Mouse (Mus musculus): Measurements from ENCODE around the gene Syt11.
A peak's percentile ranks its signal among the peaks of the same experiment; 100 is the strongest.
"Not testable (repeated sequence)": the region's sequence is repeated elsewhere in the genome, so short reads cannot be mapped to it uniquely, and the experiment has no call there.

Syt11 gene

DNA sequence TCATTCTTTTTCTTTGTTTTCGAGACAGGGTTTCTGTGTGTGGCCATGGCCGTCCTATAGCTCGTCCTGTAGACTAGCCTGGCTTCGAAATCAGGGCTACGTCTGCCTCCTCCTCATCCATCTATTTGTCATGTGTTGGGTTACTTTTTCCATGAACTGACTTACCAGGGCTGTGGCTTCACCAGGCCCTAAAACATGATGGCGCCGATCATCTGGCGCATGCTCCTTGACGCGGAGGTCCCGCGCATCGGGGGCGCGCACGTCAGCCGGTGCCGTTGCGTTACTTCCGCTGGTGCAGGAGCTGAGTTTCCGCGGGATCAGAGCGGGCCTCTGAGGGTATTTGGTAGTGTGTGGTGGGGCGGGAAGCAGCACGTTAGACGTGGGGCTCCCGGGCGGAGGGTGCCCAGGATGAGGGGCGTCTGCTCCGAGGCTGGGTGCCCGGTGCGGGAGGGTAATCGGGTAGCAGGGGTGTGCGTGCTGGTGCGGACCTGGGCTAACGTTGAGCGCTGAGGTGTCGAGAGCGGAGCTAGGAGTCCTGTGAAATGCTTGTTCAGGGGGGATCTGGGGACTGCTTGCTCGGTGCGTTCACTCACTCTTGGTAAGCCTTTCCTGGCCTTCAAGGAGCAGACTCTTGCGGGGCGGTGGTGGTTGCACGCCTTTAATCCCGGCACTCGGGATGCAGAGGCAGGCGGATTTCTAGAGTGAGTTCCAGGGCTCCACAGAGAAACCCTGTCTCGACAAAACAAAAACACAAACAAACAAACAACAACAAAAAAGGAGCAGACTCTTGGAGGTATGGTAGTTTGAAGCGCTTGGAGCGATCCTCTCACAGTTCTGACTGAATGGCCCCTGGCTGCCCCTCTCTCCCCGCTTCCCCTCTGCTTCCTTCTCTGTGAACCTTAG is at the start of gene Syt11:
Gene Syt11 (minus strand): TSS at position 226 of the 903 bp plus-strand sequence.
- peak; percentile 45 for DNase-seq (ENCODE audit: low spot score)

DNA sequence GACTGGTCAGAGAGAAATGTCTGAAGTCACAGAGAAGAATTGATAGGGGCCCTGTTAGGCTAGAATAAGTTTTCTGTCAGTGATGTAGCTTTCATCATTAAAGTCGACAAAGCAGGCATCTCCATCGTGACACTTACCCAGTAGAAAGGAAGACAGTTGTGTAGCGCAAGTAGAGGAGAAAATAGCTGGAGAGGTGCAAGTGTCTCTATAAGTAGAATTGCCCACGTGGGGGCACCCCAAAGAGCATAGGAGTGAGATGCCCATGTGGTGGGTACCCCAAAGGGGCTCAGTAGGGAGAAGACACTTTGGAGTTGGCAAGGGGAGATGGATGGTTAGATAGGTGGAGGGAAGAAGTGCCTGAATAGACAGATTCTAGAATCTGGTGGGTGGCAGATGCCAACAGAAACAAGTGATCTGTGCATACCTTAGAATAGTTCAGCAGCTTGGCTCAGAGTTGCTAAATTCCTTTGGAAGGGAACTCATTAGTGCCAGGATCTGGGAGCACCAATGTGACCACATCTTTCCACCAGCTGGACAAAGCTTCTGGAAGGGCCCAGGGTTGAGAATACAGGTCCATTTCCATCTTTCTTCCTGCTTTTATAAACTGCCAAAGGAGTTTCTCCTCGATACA is 29.1 kb upstream of the Syt11 start:
- no peak for DNase-seq (ENCODE audit: low spot score)

DNA sequence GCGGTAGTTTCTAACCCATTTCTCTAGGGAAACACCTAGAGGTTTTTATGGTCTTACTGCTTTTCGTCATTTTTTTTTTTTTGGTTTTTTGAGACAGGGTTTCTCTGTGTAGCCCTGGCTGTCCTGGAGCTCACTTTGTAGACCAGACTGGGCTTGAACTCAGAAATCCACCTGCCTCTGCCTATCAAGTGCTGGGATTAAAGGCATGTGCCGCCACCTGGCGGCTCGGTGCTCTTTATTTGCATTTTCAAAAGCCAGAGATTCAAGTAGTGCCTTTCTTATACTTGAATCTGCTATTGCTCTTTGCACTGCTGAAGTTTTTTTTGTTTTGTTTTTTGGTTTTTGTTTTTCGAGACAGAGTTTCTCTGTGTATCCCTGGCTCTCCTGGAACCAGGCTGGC is 22.5 kb upstream of the Syt11 start:
- DNase-seq (ENCODE audit: low spot score) = not testable (repeated sequence)

DNA sequence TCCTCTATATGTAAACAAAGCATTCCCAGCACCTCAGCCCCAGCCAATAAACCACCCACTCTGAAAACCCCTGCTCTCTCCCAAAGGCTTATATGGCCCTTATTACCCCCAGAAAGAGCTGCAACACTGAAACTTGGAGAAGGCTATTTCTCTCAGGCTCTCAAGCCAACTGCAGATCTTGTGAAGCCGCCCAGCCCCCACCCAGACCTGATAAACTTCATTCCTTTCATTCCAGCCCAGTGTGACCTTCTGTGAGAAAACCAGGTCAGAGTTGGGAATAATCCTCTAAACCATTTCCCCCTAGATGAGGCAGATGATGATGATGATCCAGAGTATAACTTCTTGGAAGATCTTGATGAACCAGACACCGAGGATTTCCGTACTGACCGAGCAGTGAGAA is 13.1 kb upstream of the Syt11 start:
- DNase-seq (ENCODE audit: low spot score) = not testable (repeated sequence)

DNA sequence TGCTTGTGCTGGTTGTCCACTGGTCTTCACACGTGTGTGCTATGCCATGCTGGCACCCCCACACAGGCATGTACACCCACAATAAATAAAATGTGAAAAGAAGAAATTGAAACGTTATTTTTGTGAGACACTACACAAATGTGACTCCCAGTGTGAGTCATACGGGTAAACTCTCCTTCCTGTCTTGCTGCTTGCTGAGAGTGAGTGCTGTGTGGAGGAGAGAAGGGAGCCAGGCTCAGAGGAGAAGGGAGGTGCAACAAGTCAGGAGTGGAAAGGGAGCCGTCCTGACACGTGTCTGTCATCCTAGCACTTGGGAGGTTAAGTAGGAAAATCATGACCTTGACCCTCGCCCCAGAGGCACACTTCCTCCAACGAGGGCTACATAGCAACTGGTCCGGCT is 11.8 kb upstream of the Syt11 start:
- not testable (repeated sequence) for DNase-seq (ENCODE audit: low spot score)

DNA sequence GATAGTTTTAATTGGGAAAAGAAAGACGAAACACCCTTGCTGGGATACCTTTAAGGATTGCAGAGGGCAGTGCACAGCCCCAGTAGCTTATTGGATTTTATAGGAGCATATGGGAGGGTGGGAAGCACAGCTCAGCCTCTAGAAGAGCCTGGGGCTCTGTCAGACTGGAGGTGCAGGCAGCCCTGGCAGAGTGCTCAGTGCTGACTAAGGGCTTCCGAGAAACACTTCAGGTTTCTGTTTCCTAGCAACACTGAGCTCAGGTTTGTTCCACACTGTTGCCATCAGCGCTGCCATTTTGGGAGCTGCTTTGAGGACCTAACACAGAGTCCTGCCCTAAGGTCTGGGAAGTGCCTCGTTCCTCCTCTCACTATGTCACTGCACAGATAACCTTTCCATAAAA is 11.4 kb upstream of the Syt11 start:
- DNase-seq (ENCODE audit: low spot score) = not testable (repeated sequence)

DNA sequence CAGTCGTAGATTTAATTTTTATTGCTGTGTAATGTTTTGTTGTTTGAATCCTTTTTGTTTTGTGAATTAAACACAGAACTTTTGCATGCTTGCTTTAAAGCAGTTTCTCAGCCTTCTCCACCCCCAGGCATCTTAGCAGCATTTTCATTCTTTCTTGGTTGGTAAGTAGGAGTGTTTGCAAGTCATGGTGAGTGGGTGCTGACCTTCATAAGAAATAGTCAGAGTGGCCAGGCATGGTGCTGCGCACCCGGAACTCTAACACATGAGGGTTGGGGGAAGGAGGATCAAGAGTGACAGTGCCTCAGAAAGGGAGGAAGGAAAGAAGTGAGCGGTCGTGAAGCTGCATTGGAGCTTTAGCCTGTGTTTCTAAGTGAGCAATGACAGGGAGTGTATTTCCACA is 9.9 kb upstream of the Syt11 start:
- no peak for DNase-seq (ENCODE audit: low spot score)

DNA sequence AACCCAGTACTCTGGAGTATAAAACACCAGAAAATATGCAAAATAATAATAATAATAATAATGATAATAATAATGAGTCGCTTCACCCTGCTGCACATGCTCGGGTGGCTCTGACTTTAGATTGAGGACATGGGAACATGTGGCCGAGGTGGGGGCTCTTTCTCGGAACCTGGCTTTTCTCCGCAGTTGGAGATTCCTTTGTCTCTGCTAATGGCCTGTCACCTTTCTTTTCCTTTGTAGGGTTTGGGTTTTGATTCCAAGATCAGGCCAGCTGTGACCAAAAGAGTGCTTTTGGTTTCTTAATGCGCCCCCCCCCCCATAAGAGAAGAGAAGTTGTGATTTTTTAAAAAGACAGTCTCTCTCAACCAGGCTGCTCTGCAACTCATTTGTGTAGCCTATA is 1.8 kb downstream of the Syt11 start:
- DNase-seq (ENCODE audit: low spot score) = not testable (repeated sequence)

DNA sequence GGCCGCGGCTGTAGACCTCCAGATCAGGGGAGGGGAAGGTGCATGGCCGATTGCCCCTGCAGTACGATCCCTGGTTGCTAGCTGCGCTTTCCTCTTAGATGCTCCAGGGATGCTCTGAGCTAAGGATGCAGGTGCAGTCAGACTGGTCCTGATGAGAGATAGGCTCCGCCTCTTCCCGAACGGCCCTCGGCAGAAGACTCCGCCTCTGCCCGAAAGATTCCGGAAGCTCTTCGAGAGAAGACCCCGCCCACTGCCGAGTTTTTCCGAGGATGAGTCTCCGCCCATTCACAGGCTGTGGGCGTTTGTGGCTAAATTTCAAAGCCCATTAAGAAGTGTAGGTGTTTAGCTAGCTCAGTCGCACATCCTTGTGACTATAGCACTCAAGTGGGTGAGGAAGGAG is 2.6 kb downstream of the Syt11 start:
- peak; percentile 85 for DNase-seq (ENCODE audit: low spot score)

DNA sequence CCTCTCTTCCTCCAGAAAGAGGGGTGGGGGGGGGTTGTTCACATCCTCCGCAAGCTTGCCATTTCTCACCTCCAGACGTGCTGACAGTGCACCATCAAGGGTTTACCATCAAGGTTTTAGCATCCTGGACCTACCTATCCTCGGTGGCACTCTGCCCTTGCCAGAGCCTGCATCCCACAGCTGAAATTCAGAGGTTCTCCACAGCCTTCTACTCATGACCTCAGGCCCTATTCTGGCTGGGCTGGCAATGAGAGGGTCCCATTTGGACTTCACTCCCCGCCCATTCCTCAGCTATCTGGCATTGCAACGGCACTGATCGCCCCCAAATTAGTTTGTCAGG is 3.1 kb downstream of the Syt11 start:
- DNase-seq (ENCODE audit: low spot score) = not testable (repeated sequence)

DNA sequence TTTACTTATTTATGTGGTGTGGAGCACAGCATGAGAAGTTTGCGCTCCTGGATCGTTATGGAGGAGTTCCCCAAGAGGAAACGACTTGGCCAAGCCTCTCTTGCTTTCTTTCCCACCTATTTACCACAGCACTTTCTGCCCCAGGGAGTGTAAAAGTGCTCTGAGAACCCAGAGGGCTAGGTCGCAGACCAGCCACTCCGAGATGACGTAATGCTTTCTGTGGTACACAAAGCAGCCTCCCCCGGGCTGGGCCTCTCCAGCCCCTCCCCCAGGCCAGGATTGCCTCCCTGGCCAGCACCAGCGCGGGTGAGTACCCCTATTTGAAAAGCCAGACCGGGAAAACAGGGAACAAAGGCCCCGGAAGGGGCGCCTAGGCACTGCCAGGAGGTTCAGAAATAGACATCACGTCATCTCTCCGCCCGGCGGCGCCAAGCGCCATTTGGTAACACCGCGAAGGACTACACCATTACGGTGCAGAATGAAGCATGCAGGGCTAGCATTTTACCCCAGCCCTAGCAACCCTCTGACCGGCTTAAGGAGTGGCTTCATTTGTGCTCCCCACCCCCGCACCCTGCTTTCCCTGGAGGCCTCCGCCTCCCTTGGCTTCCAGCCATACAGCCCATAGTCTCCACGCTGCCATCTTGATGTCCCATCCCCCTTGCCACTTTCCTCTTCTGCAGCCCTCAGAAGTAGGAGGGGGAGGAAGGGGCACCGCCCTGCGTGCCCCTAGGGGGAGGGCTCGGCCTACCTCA is 3.6 kb downstream of the Syt11 start:
- DNase-seq (ENCODE audit: low spot score) = peak; percentile 72

DNA sequence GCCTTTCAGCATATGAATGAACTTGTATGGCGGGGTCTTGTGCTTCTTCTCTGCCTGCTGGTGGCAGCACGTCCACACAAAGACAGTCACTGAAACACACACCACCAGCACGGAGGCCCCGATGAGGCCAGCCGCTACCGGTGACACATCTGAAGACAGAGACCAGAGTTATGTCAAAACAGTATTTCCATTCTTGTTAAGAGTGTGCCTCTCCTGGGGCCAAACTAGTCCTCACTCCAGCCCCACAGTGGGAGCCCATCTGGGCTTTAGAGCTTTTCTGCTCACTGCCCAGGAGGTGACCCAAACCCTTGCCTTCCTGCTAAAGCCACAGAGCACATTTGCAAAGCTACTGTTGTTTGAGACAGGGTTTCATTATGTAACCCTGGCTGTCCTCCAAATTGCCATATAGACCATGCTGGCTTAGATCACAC is 12.5 kb downstream of the Syt11 start:
- peak; percentile 11 for DNase-seq (ENCODE audit: low spot score)

DNA sequence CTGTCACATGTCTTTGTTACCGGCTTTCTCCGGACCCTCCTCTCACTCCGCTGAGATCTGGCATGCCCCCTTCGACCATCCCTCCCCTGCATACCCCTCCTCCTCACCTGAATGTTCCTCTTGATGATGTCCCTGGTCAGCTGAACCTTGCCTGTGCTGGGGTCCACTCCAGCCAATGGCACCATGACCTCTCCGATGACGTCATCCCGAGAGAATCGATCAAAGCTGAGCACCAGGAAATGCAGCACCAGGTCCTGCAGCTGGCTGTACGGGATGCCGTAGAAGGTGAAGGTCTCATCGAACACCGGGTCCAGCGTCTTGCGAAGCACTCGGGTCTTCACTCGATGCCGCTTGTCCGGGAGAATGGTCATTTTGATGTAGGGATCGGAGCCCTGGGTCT is 13.3 kb downstream of the Syt11 start:
- no peak for DNase-seq (ENCODE audit: low spot score)

DNA sequence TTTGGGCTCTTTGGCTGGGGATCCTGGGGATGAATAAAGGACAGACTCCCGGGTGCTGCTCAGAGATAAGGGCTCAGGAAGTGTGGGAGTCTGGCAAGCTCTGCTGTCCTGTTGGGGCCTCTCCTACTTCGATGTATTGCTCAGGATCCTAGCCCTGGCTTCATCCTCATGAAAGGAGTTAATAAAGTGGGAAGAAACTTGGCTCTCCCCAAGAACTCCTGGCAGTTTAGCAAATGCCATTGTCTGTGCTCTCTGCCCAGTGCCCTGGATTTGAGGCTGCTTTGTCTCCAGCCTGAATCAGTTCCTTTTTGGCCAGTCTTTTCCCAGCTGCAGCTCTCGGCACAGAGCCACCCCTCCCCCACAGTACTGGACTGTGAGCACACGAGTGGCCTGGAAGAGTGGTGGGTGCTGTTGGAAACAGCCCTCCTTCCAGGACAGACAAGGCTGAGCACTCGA is 16.9 kb downstream of the Syt11 start:
- DNase-seq (ENCODE audit: low spot score) = peak; percentile 81

DNA sequence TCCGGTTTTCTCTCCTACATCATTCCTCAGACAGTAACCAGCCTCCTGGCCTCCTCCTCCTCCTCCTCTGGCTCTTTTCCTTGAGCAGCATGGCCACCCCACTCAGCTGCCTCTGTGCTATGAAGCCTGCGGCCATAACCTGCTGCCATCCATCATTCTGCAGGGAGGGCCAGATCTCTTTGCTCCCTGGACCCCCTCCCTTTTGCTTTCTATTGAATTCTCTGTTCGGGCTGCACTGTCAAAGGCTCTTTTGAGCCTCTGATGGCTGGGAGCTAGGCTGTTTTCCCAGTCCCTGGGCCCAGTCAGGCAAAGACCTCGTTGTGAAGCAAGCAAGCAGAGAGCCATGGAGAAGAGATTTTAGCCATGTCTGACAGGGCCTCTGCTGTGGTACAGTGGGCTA is 18.7 kb downstream of the Syt11 start:
- peak; percentile 46 for DNase-seq (ENCODE audit: low spot score)

DNA sequence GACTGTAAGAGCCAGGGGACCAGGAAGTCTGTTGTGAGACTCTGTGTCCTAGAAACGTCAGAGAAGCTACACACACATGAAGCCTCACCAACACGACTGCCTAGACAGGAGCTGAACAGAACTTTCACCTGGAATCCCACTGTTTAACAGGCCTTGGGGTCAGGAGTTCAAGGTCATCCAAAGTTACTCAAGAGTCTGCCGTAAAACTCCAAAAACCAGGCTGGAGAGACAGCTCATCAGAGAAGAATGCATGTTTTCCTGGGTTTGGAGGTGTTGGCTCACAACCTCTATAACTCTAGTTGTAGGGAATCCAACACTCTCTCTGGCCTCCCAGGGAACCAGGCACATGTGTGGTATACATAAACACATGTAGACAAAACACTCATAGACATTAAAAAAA is 19.4 kb downstream of the Syt11 start:
- no peak for DNase-seq (ENCODE audit: low spot score)

DNA sequence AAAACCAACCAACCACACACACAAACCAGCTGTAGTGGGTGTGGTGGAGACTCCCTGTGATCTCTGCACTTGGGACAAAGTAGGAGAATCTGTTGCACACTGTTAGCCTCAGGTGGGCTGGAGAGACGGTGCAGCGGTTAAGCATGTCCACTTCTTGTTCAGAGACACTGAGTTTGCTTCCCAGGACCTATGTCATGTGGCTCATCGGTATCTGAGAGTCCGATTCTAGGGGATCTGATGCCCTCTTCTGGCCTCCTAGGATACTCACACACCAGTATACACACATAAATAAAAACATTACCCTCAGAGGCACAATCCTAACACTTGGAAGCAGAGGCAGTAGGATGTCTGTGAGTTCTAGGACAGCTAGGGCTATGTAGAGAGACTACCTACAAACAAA is 20.7 kb downstream of the Syt11 start:
- peak; percentile 38 for DNase-seq (ENCODE audit: low spot score)

DNA sequence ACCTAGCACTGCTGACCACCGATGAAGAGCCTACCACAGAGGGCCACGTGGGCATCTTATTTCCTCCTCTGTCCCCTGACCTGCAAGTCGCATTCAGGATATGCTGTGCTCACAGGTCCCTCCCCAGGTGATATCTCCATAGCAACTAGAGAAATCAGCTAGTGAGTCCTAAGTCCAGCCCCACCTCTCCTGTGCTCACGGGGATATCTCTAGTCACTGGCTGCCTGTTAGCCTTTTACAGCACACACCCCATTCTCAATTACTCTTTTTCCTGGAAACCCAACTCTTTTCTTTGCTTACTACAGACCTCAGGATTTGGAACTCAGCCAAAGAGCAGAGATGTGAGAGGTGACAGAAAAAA is 28.1 kb downstream of the Syt11 start:
- DNase-seq (ENCODE audit: low spot score) = no peak

DNA sequence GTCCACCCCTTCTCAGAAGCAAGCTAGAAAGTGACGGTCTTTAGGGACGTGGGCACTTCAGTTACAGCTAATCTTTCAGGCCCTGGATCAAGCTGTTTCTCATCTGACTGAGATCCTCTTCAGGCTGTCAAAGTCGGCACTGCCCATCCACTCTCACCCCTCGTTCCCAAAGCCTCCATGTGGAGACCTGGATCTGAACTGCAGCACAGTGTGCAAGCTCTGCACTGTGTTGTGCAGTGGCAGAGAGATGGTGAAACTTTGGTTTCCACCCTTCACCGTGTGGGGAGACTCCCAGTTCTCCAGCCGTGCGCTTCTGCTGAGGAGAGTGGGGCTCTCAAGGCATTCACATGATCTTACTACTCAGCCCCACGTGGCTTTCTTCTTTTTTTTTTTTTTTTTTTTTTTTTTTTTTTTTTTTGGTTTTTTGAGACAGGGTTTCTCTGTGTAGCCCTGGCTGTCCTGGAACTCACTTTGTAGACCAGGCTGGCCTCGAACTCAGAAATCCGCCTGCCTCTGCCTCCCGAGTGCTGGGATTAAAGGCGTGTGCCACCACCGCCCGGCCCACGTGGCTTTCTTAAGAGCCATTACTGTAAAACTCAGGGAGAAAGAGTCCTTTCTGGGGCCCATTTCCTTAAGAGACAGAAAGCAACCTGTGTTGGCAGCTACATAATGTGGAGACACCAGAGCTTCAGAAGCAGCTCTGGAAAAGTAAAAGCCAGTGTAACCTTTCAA is 28.7 kb downstream of the Syt11 start:
- DNase-seq (ENCODE audit: low spot score) = no peak

DNA sequence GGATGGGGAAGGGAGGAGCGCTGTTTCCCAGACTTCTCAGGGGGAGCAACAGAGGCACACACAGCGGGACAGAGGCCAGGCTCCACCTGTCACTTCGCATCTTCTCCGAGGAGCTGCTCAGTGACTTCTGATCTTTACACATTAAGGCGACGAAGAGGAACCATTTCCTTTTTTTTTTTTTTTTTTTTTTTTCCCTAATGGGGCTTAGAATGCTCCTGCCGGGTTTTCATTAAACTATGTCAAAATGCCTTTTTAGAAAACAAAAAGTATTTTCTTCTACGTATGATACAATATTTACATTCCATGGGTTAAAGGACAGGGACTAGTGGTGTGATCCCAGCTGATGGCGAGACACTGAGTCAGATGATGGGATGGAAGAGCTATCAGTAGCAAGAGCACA is 29.4 kb downstream of the Syt11 start:
- no peak for DNase-seq (ENCODE audit: low spot score)

DNA sequence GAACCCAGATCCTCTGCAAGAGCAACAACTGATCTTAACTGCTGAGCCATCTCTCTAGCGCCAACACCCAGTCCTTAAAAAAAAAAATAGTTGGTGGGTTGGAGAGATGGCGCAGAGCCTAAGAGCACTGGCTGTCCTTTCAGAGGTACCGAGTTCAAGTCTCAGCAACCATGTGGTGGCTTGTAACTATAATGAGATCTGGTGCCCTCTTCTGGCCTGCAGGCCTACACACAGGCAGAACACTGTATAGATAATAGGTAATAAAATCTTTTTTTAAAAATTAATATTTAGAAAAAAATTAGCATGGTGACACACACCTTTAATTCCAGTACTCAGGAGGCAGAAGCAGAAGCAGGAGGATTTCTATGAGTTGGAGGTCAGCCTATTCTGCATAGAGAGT is 34.8 kb downstream of the Syt11 start:
- DNase-seq (ENCODE audit: low spot score) = no peak

DNA sequence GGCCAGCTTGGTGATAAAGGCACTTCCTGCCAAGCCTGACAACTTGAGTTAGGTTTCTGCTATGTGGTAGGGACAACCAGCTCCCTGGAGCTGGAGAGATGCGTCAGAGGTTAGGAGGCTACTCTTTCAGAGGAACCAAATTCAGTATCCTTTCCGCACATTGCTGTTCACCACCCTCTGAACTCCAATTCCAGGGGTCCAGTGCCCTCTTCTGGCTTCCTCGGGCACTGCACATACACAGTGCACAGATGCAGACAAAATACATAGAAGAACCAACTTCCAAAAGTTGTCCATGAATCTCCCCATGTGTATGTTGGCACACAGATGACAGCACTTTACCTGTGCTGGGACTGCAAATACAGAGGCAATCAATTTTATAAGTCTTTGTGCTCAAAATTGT is 36.3 kb downstream of the Syt11 start:
- peak; percentile 71 for DNase-seq (ENCODE audit: low spot score)

Data from embryo, embryonic 10.5 days (tissue).